Mouse (Mus musculus) cerebellum, postnatal 36 days (tissue): ENCODE results near the gene Il12rb1.

Experiments used
- DNase-seq, 2 experiments: peaks; one replicate each; pipeline ENCODE4 v3.0.0; 2021 to 2022; ENCODE audit warnings: mixed read lengths in 2 of 2

Il12rb1 gene

GRCm38 (mm10) chr8:70853863-70854262, 45.6 kb downstream of the Il12rb1 start:
- no peak for DNase-seq

GRCm38 (mm10) chr8:70856028-70856427, 47.8 kb downstream of the Il12rb1 start:
- no peak for DNase-seq

- DNase-seq, result peak; percentile 72 to 83
Measured at GRCm38 (mm10) chr8:70856541-70857197, 48.4 kb downstream of the Il12rb1 start.

DNA sequence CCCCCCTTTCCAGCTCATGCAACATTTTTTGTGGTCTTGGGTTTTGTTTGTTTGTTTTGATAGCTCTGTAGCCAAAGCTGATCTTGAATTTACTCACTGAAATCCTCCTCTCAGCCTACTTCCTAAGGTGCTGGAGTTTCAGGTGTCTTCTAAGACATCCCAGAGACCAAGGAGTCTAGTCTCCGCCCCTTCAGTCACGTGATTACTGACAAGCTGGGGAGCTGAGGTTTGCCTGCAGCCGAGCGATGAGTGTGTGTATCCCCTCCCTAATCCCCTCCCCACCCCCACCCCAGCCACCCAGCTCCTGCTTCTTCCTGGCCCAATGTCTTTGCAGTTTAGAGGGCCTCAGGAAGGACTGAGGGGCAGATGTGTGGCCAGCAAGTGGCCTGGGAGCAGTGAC, 49.3 kb downstream of the Il12rb1 start:
- DNase-seq, result no peak

DNA sequence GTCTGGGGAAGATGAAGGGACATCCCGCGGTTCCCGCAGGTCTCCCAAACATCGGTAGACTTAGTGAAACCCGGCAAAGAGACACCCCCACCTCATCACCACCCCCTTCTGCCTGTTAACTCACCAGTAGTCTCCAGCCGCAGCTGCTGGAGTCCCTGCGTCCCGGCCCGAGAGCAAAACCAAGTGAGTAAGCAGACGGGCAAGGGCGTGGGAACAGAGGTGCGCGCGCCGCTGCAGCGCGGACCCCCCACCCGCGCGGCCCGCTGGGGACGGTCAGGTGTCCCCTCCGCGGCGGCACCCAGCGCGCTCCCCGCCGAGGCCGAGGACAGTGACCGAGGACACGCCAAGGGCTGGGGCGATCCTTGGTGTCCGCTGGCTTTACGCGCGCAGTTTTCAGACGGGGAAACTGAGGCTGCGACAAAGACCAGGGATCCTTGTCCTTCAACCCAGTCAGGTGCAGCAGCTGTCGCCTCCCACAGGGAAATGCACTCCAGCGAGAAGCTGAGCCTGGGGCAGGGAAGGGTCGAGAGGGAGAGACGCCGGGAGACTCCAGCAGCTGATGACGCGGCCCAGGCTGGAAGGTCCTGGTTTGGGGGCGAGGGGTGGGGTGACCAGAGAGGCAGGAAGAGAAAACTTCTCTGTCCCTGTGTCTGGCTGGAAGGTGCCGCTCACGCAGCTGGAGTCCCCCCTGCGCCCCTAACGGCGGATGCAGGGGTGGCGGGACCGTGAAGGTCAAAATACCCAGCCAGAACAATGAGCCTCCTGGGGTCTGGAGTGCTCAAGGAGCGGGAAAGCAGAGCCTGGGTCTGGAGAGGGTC, 54.8 kb downstream of the Il12rb1 start, which contains the start of gene Kcnn1:
Gene Kcnn1 (minus strand): TSS at position 435 of the 818 bp plus-strand sequence.
- no peak for DNase-seq

GRCm38 (mm10) chr8:70863956-70864711, 55.9 kb downstream of the Il12rb1 start:
- no peak for DNase-seq

DNA sequence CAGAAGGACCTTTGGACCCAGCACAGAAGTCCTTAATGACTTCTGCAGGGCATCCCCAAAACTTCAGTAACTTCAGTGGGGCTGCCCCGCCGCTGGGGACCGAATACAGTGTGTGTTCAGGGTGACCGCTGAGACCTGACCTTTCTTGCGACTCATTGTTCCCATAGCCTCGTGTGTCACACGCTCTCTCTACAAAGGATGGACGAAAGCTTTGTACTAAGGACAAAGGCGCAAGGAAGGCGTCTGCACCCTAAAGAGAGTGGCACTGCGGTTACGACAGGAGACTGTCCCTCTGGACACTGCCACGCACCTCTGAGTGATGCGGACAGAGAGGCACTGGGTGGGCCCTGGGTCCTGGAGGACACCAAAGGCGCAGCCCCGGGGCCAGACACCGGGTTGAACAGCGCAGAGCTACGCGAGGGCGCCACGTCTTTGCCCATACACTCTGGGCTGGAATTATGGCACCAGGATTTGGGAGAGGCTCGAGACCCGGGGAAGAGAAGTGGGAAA, 56.5 kb downstream of the Il12rb1 start:
- peak in 1 of 2 experiments; percentile 42 for DNase-seq

DNA sequence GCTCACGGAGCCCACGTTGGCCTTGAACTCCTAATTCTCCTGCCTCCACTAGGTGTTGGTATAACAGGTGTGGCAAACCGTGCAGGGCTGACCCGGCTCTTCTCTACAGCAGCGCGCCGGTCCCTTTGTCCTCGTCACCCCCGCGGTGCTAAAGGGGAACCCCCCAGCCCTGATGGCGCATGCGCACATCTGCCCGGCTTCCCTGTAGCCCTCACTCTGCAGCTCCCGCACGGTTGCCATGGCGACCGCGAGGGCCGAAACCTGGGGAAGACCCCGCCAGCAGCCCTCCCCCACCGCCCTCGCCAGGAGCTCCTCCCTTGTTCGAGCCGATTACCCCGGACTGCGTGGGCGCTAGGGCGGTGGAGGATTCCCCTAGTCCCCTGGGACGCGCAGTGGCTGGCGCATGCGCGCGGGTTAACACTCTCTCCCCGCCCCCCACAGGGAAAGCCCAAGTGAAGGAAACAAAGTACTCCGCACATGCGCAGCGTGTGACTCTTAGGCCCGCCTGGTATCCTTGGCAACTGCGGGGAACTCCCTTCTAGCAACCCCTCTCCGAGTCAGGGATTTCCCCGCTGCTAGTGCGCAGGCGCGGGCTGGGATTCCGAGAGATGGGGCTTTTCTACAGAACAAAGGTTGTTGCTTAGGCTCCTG, 57.2 kb downstream of the Il12rb1 start:
- peak; percentile 99 for DNase-seq

- no peak for DNase-seq
Measured at GRCm38 (mm10) chr8:70866001-70866520, 57.8 kb downstream of the Il12rb1 start.

DNA sequence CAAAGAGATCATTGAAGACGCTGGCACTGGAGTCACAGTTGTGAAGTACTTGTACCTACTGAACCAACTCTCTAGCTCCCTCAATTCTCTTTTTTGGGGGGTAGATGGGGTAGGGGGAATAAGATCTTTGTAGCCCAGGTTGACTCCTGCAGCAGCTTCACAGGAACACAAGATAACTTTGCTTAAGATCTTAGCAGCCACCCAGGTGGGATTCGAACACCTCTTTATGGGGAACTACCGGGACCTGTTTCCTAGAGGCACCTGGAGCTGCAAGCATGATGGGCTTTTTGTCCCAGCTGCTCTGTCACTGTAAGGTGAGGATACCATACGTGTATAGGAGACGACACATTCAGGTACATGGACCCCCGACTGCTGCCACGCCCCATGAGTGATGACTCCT, 58.3 kb downstream of the Il12rb1 start:
- no peak for DNase-seq

GRCm38 (mm10) chr8:70868559-70869198, 60.4 kb downstream of the Il12rb1 start:
- DNase-seq, result no peak

DNA sequence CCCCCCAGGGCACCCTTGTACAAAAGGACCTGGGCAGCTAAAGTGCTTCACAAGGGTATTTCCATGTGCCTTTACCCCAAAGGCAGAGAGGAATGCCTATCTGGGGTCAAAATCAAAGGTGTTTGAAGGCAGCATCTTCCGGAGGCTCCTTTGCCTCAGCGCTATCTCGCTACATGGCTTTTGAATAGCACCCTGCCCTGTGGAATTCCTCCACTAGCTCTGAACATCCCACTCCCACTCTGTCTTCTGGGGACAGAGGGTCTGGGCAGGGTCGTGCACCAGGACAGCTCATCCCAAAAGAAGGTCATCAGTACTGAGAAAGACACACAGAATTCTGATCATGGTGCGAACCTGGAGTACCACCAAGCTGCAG, 60.9 kb downstream of the Il12rb1 start:
- DNase-seq, result no peak

- peak; percentile 73 to 74 for DNase-seq
Measured at GRCm38 (mm10) chr8:70869601-70870041, 61.4 kb downstream of the Il12rb1 start.
